Mouse (Mus musculus) cerebellum, adult 2 months (tissue): ENCODE measurements around the gene Rac2.

Experiments
- CTCF ChIP-seq: fragments of 200-500 bp; IDR thresholded peaks from 2 replicates; pipeline ENCODE4 v1.5.1; 2011; ENCODE audit warnings: low read depth, mild to moderate bottlenecking, control low read depth, low read length, moderate library complexity, borderline replicate concordance; ENCODE audit not compliant: insufficient read depth
- POLR2A ChIP-seq: fragments of 200-500 bp; IDR thresholded peaks from 2 replicates; pipeline ENCODE4 v1.6.1; 2011; ENCODE audit warnings: low read length, control low read depth, borderline replicate concordance; ENCODE audit not compliant: insufficient read depth

- no peak for TF ChIP-seq CTCF
- TF ChIP-seq POLR2A, result no peak
These were observed 22.2 kb upstream of the Rac2 start for GRCm38 (mm10) chr15:78594831-78595230.
